Mouse (Mus musculus) heart, embryonic 11.5 days (tissue): ENCODE data around the gene A3galt2. TPM values are rescaled to one million over a fixed set of nuclear protein-coding genes. Genes with fewer than 3 reads are reported as not detected.

ENCODE experiments used
- ATAC-seq: fragments of 200-750 bp; cut with Nextera tagmentation; replicated peaks from 2 replicates; pipeline ENCODE4 v1.8.0; 2017; ENCODE audit warnings: moderate library complexity; ENCODE audit not compliant: insufficient number of reproducible peaks, low FRiP score, low TSS enrichment
- H3K27ac ChIP-seq: fragments of 300-500 bp; sonication (generic); 2 replicates; pipeline ENCODE4 v1.5.1; 2014; ENCODE audit warnings: mild to moderate bottlenecking, low read depth, low read length
- H3K27me3 ChIP-seq: fragments of 300-500 bp; sonication (generic); 2 replicates; pipeline ENCODE4 v1.6.1; 2014; ENCODE audit warnings: mild to moderate bottlenecking, low read length, mixed read lengths; ENCODE audit not compliant: control insufficient read depth, insufficient read depth
- H3K36me3 ChIP-seq: fragments of 300-500 bp; sonication (generic); 2 replicates; pipeline ENCODE4 v1.6.1; 2014; ENCODE audit warnings: mild to moderate bottlenecking, low read length, moderate library complexity, mixed read lengths; ENCODE audit not compliant: control insufficient read depth, insufficient read depth
- H3K4me1 ChIP-seq: fragments of 300-500 bp; sonication (generic); 2 replicates; pipeline ENCODE4 v1.6.1; 2014; ENCODE audit warnings: low read length; ENCODE audit not compliant: control insufficient read depth, insufficient read depth
- H3K4me2 ChIP-seq: fragments of 300-500 bp; sonication (generic); 2 replicates; pipeline ENCODE4 v1.6.1; 2014; ENCODE audit warnings: mild to moderate bottlenecking, moderate library complexity
- H3K4me3 ChIP-seq: fragments of 300-500 bp; sonication (generic); 2 replicates; pipeline ENCODE4 v1.5.1; 2014; ENCODE audit warnings: low read depth, low read length
- H3K9ac ChIP-seq: fragments of 300-500 bp; sonication (generic); 2 replicates; pipeline ENCODE4 v1.6.1; 2014; ENCODE audit warnings: mild to moderate bottlenecking, low read depth, low read length, moderate library complexity
- H3K9me3 ChIP-seq: fragments of 300-500 bp; sonication (generic); replicated peaks from 2 replicates; pipeline ENCODE4 v1.6.1; 2016; ENCODE audit warnings: low read length; ENCODE audit not compliant: control insufficient read depth
- WGBS: fragments of 180-500 bp; shearing (Covaris S2); extraction: QIAGEN DNeasy Blood & Tissue Kit; methylation state at CpG from one replicate; pipeline ENCODE4 v1.1.7; 2014; ENCODE audit not compliant: insufficient replicate concordance; 5-methylcytosine and 5-hydroxymethylcytosine counted together
- polyA plus RNA-seq: library from polyadenylated mRNA; unstranded; fragments of >200 nt; fragmentation: Nextera tagmentation; extraction: Ambion mirVana; gene quantifications from 2 replicates; pipeline ENCODE4 v1.2.1, GENCODE M21; 2014

A3galt2 gene
- polyA plus RNA-seq, 1 experiment from 2014 or later = 0.11 TPM

GRCm38 (mm10) chr4:128788108-128788507, 32.9 kb downstream of the A3galt2 start:
- no peaks in the 10 kb centered on the region for H3K9me3 ChIP-seq
- H3K4me3 ChIP-seq = no peak overlapping the region
- no peaks in the 10 kb centered on the region for H3K27me3 ChIP-seq
- peaks cover 36% of the 10 kb centered on the region for H3K36me3 ChIP-seq
- no peak overlapping the region for H3K9ac ChIP-seq
- H3K27ac ChIP-seq = no peak overlapping the region
- peaks cover 3% of the 10 kb centered on the region; the same call in 1 of the 2 replicates for H3K4me1 ChIP-seq
- no peak overlapping the region for H3K4me2 ChIP-seq
- WGBS = 93% methylated on average over 4 of the region's 4 CpGs
- ATAC-seq = no peak

- H3K9ac ChIP-seq = no peak overlapping the region
- H3K36me3 ChIP-seq = peaks cover 32% of the 10 kb centered on the region
- WGBS = 49% methylated on average over 18 of the region's 18 CpGs
- no peak overlapping the region for H3K4me2 ChIP-seq
- H3K4me1 ChIP-seq = peaks cover 18% of the 10 kb centered on the region
- no peaks in the 10 kb centered on the region for H3K9me3 ChIP-seq
- no peak overlapping the region for H3K27ac ChIP-seq
- no peak overlapping the region for H3K4me3 ChIP-seq
- no peak for ATAC-seq
- no peaks in the 10 kb centered on the region for H3K27me3 ChIP-seq
Observed at GRCm38 (mm10) chr4:128789646-128790045, 34.5 kb downstream of the A3galt2 start.

- H3K27me3 ChIP-seq = no peaks in the 10 kb centered on the region
- H3K4me2 ChIP-seq = no peak overlapping the region
- peaks cover 7% of the 10 kb centered on the region for H3K36me3 ChIP-seq
- no peak overlapping the region for H3K4me3 ChIP-seq
- no peak overlapping the region for H3K9ac ChIP-seq
- no peaks in the 10 kb centered on the region for H3K9me3 ChIP-seq
- H3K27ac ChIP-seq = peak overlapping the region; percentile 76
- peaks cover 46% of the 10 kb centered on the region for H3K4me1 ChIP-seq
- 0 out of 2 replicates have a peak, but pooled peaks have one; percentile 28 for ATAC-seq
- 12% methylated on average over 1 of the region's 1 CpGs for WGBS
Observed at GRCm38 (mm10) chr4:128793710-128794109, 38.5 kb downstream of the A3galt2 start.

DNA sequence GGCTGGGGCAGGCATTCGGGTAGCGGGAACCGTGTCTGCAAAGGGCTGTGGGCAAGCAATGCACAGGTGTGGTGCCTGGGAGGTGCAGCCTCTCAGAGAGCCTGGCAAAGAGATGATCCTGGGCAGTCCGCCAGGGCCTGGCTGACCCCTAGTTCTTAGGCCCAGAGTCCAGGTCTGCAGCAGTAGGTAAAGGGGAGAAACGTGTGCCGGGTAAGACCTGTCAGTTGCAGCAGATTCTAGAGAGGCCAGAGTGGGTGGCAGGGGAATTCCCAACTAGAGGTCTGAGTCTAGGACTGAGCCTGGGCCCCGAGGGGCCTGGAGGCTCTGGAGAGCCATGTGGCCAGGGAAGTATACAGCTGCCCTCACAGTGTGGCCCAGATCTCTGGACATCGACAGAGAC, 39.0 kb downstream of the A3galt2 start:
- no peak for ATAC-seq
- Histone ChIP-seq H3K27ac (peak overlapping the region; percentile 76), H3K9ac (no peak overlapping the region), H3K36me3 (peaks cover 6% of the 10 kb centered on the region), H3K4me2 (no peak overlapping the region), H3K4me3 (no peak overlapping the region), H3K27me3 (no peaks in the 10 kb centered on the region), H3K9me3 (no peaks in the 10 kb centered on the region), H3K4me1 (peaks cover 49% of the 10 kb centered on the region)
- WGBS = 77% methylated on average over 8 of the region's 8 CpGs

- peak overlapping the region; percentile 41 for H3K4me2 ChIP-seq
- no peaks in the 10 kb centered on the region for H3K9me3 ChIP-seq
- no peaks in the 10 kb centered on the region for H3K27me3 ChIP-seq
- H3K27ac ChIP-seq = no peak overlapping the region
- ATAC-seq = no peak
- 0 out of 2 replicates have a peak overlapping the region, but pooled peaks have one; percentile 34 for H3K9ac ChIP-seq
- peaks cover 49% of the 10 kb centered on the region for H3K4me1 ChIP-seq
- WGBS = 4% methylated on average over 9 of the region's 9 CpGs
- no peaks in the 10 kb centered on the region for H3K36me3 ChIP-seq
- no peak overlapping the region for H3K4me3 ChIP-seq
Observed at GRCm38 (mm10) chr4:128795596-128795995, 40.4 kb downstream of the A3galt2 start.

- WGBS = 81% methylated on average over 8 of the region's 8 CpGs
- H3K9me3 ChIP-seq = no peaks in the 10 kb centered on the region
- ATAC-seq = no peak
- H3K4me2 ChIP-seq = no peak overlapping the region
- H3K36me3 ChIP-seq = no peaks in the 10 kb centered on the region
- H3K27me3 ChIP-seq = no peaks in the 10 kb centered on the region
- H3K4me3 ChIP-seq = no peak overlapping the region
- no peak overlapping the region for H3K9ac ChIP-seq
- H3K27ac ChIP-seq = no peak overlapping the region
- peaks cover 54% of the 10 kb centered on the region for H3K4me1 ChIP-seq
Observed at GRCm38 (mm10) chr4:128796788-128797187, 41.6 kb downstream of the A3galt2 start.

- Histone ChIP-seq H3K4me3 (no peak overlapping the region), H3K4me1 (peaks cover 48% of the 10 kb centered on the region), H3K9ac (no peak overlapping the region), H3K27me3 (no peaks in the 10 kb centered on the region), H3K4me2 (no peak overlapping the region), H3K27ac (no peak overlapping the region), H3K9me3 (no peaks in the 10 kb centered on the region), H3K36me3 (no peaks in the 10 kb centered on the region)
- ATAC-seq = no peak
- WGBS = 38% methylated on average over 9 of the region's 9 CpGs
Observed at GRCm38 (mm10) chr4:128801675-128802465, 46.7 kb downstream of the A3galt2 start.

DNA sequence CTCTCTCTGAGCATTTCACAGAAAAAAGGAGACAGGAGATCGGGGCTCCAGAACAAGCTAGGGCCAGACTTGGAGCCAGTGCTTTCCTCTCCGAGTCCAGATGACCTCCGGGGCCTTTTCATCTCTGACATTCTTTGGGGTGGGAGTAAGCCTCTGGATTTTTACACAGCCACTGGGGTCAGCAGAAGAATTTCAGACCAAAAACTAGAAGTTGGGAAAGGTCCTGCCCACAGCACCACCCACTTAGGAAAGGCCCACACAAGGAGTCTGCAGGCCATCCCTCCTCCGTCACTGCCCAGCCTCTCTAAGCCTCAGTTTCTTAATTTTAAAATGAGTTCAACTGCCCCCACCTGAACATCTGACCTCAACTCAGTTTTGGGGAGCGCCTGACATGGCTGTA, 48.4 kb downstream of the A3galt2 start:
- peaks cover 41% of the 10 kb centered on the region for H3K4me1 ChIP-seq
- 39% methylated on average over 5 of the region's 5 CpGs for WGBS
- no peak overlapping the region; the same call in 1 of the 2 replicates for H3K4me3 ChIP-seq
- no peaks in the 10 kb centered on the region for H3K9me3 ChIP-seq
- H3K9ac ChIP-seq = peak overlapping the region; percentile 95; the same call in 1 of the 2 replicates
- H3K36me3 ChIP-seq = no peaks in the 10 kb centered on the region
- peak overlapping the region; percentile 92 for H3K4me2 ChIP-seq
- H3K27ac ChIP-seq = peak overlapping the region; percentile 76
- no peak for ATAC-seq
- H3K27me3 ChIP-seq = no peaks in the 10 kb centered on the region
